Mouse (Mus musculus) midbrain, embryonic 14.5 days (tissue): ENCODE results near the gene Ncor2. TPM values are rescaled to one million over a fixed set of nuclear protein-coding genes. Genes with fewer than 3 reads are reported as not detected.
A peak's percentile ranks its signal among the peaks of the same experiment; 100 is the strongest.

ENCODE experiments used
- ATAC-seq: fragments of 200-750 bp; cut with Nextera tagmentation; 2 replicates; pipeline ENCODE4 v1.8.0; 2017; ENCODE audit warnings: moderate number of reproducible peaks, moderate library complexity; ENCODE audit not compliant: low FRiP score, low TSS enrichment
- DNase-seq: peaks from one replicate; pipeline ENCODE4 v3.0.0-alpha.2; 2015
- H3K27ac ChIP-seq: fragments of 300-500 bp; sonication (generic); replicated peaks from 2 replicates; pipeline ENCODE4 v1.5.1; 2014; ENCODE audit warnings: mild to moderate bottlenecking, low read depth, low read length, moderate library complexity
- H3K27me3 ChIP-seq: fragments of 300-500 bp; sonication (generic); 2 replicates; pipeline ENCODE4 v1.6.1; 2014; ENCODE audit warnings: low read length, control low read depth, mixed read lengths; ENCODE audit not compliant: control insufficient read depth, insufficient read depth
- H3K36me3 ChIP-seq: fragments of 300-500 bp; sonication (generic); 2 replicates; pipeline ENCODE4 v1.6.1; 2014; ENCODE audit warnings: low read length, control low read depth; ENCODE audit not compliant: control insufficient read depth, insufficient read depth
- H3K4me1 ChIP-seq: fragments of 300-500 bp; sonication (generic); 2 replicates; pipeline ENCODE4 v1.6.1; 2014; ENCODE audit warnings: mild to moderate bottlenecking, antibody characterized with exemption, low read length, control low read depth; ENCODE audit not compliant: control insufficient read depth, insufficient read depth
- H3K4me2 ChIP-seq: fragments of 300-500 bp; sonication (generic); 2 replicates; pipeline ENCODE4 v1.6.1; 2014; ENCODE audit warnings: mild to moderate bottlenecking, low read length, moderate library complexity
- H3K4me3 ChIP-seq: fragments of 300-500 bp; sonication (generic); replicated peaks from 2 replicates; pipeline ENCODE4 v1.5.1; 2014; ENCODE audit warnings: low read depth, low read length
- H3K9ac ChIP-seq: fragments of 300-500 bp; sonication (generic); replicated peaks from 2 replicates; pipeline ENCODE4 v1.6.1; 2014; ENCODE audit warnings: mild to moderate bottlenecking, low read length, moderate library complexity
- H3K9me3 ChIP-seq: fragments of 300-500 bp; sonication (generic); 2 replicates; pipeline ENCODE4 v1.6.1; 2016; ENCODE audit warnings: low read length, control low read depth, mixed read lengths; ENCODE audit not compliant: control insufficient read depth
- WGBS: fragments of 180-500 bp; shearing (Covaris S2); extraction: QIAGEN DNeasy Blood & Tissue Kit; methylation state at CpG from one replicate; pipeline ENCODE4 v1.1.7; 2014; 5-methylcytosine and 5-hydroxymethylcytosine counted together
- polyA plus RNA-seq: library from polyadenylated mRNA; unstranded; fragments of >200 nt; fragmentation: Nextera tagmentation; extraction: Ambion mirVana; gene quantifications from 2 replicates; pipeline ENCODE4 v1.2.1, GENCODE M21; 2014

Gene Ncor2
- polyA plus RNA-seq, 1 experiment from 2014 or later, result 23.7 TPM

DNA sequence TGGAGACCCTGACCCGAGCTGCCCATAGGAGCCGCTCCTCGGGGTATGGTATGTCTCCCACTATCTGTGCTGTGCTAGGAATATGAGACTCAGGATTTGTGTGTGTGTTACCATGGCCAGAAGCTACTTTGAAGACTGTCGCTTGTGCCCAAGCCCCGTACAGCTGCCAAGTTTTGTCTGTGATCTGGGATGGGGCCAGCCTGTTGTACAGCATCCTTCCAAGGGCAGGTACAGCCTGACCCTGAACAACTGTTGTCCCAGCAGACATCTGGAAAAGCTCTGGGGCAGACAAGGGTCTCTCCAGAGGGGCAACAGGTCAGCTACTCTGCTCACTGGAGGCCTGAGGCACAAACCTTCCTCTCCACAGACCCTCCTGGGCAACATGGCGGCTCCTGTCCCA, 95.3 kb downstream of the Ncor2 start:
- ATAC-seq, result no peak
- no peak for DNase-seq
- whole genome bisulfite sequencing, result 98% methylated on average over 6 of the region's 6 CpGs

DNA sequence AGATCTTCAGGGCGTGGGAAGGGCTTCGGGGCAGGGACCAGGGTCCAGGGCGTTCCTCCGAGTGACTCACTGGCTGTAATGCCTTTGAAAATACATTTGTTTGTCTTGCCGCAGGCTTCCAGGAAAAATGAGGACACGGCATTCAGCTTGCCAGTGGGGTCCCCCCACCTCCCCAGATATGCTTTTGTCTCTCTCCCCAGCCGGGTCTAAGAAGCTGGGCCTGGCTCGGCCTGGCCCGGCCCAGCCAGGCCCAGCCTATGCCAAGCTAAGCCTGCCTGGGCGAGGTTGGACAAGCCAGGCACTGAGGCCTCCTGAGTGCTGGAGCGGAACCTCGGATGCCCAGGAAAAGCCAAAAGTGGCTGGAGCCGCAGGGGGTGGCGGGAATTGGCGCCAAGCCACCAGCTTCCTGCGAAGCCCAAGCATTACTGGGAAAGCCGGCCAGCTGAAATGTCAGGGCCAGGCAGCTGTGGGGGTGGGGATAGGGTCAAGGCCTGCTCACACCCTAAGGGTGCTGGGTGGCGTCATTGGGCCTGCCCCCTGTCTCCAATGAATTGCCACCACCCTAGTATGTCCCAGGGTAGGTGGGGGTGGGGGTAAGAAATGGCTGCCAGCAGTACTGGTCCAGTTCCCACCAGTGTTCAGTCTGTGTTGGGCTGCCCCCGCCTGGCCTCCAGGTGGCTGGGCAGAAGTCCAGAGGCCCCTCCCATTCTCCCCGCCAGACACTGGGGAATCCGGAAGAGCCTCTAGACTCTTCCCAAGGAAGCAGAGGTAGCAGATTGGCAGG, 97.5 kb downstream of the Ncor2 start:
- H3K27me3 ChIP-seq, result no peaks in the 10 kb centered on the region
- H3K9ac ChIP-seq, result no peak overlapping the region
- no peak overlapping the region for H3K4me2 ChIP-seq
- H3K36me3 ChIP-seq, result peaks cover 82% of the 10 kb centered on the region
- ATAC-seq, result peak; percentile 46
- no peaks in the 10 kb centered on the region for H3K9me3 ChIP-seq
- H3K4me1 ChIP-seq, result no peaks in the 10 kb centered on the region
- H3K27ac ChIP-seq, result peak overlapping the region; percentile 60
- 57% methylated on average over 21 of the region's 21 CpGs for WGBS
- no peak overlapping the region for H3K4me3 ChIP-seq
- peak; percentile 79 for DNase-seq

More for the DNA sequence above, 95.3 kb downstream of the Ncor2 start:
- Histone ChIP-seq H3K27ac (no peak overlapping the region), H3K4me3 (no peak overlapping the region), H3K36me3 (peaks cover 84% of the 10 kb centered on the region), H3K27me3 (no peaks in the 10 kb centered on the region), H3K9ac (no peak overlapping the region), H3K4me2 (no peak overlapping the region), H3K9me3 (no peaks in the 10 kb centered on the region), H3K4me1 (no peaks in the 10 kb centered on the region)

DNA sequence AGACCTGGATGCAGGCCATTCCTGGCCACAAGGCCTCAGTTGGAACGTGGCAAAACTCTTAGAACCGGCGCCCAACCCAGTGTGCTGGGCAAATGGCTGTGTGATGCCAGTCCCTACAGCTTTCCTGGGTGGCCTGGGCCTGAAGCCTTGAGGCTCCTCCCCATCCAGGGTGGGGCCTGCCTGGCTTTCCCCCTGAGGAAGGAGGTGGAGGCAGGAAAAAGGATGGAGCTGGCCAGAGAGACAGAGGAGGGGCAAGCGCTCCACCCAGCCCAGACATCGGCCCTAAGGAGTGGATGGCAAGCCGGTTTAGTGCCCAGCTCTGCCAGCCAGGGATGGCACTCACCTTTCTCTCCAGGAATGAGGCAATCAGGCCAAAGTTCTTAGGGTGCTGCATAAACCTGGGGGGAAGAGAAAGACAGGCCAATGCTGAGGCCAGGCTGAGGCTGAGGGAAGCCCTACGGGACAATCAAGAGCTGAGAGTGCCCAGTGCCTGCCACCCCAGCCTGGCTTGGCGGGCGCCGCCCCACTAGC, 98.2 kb downstream of the Ncor2 start:
- WGBS, result 96% methylated on average over 10 of the region's 10 CpGs
- no peak for ATAC-seq
- H3K27ac ChIP-seq, result peak overlapping the region; percentile 60
- H3K4me2 ChIP-seq, result no peak overlapping the region
- H3K27me3 ChIP-seq, result no peaks in the 10 kb centered on the region
- no peaks in the 10 kb centered on the region for H3K9me3 ChIP-seq
- DNase-seq, result no peak
- no peaks in the 10 kb centered on the region for H3K4me1 ChIP-seq
- peaks cover 80% of the 10 kb centered on the region for H3K36me3 ChIP-seq
- H3K9ac ChIP-seq, result no peak overlapping the region; the same call in 1 of the 2 replicates
- H3K4me3 ChIP-seq, result no peak overlapping the region

DNA sequence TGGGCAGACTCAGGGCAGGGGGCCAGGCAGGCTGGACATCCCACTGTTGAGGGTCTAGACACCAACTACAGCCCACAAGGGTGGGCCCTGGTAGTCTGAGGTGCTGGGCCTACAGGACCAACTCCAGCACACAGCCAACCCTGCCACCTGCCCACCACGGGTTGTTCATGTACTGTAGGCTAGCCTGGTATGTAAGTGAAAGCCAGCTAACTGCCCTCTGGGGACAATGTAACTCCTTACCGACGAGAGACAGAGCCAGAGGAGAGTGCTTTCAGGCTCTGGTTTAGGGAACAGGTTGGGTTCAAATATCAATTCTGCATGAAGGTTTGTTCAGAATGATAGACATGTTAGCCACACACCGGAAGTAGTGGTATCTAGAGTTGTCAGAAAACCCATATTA, 98.7 kb downstream of the Ncor2 start:
- Histone ChIP-seq H3K4me2 (no peak overlapping the region), H3K9me3 (no peaks in the 10 kb centered on the region), H3K4me3 (no peak overlapping the region), H3K27ac (no peak overlapping the region; the same call in 1 of the 2 replicates), H3K27me3 (no peaks in the 10 kb centered on the region), H3K9ac (no peak overlapping the region), H3K36me3 (peaks cover 75% of the 10 kb centered on the region), H3K4me1 (no peaks in the 10 kb centered on the region)
- ATAC-seq (no peak; the same call in 1 of the 2 replicates), DNase-seq (no peak)
- WGBS, result 96% methylated on average over 4 of the region's 4 CpGs

DNA sequence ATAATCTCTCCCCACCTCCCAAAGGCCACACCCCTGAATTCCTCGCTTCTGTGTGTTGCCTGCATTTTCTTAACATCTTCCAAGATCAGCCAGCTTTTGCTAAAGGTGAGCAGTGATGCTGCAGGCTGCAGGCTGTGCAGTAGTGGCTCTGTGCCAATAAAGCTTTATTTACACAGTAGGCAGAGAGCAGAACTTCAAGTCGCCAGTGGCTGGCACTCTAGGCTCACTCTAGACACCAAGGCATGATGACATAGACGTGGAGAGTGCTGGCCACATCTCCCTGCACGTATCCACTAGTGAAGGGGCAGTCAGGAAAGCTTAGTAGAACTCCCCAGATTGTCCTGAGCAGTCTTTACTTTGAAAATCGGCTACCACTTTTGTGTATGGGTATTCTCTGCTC, 100.8 kb downstream of the Ncor2 start:
- Histone ChIP-seq H3K4me1 (no peaks in the 10 kb centered on the region), H3K9ac (no peak overlapping the region), H3K4me3 (no peak overlapping the region), H3K27me3 (no peaks in the 10 kb centered on the region), H3K4me2 (no peak overlapping the region), H3K27ac (no peak overlapping the region), H3K36me3 (peaks cover 53% of the 10 kb centered on the region), H3K9me3 (no peaks in the 10 kb centered on the region)
- ATAC-seq, result no peak
- no peak for DNase-seq
- 85% methylated on average over 5 of the region's 5 CpGs for WGBS

DNA sequence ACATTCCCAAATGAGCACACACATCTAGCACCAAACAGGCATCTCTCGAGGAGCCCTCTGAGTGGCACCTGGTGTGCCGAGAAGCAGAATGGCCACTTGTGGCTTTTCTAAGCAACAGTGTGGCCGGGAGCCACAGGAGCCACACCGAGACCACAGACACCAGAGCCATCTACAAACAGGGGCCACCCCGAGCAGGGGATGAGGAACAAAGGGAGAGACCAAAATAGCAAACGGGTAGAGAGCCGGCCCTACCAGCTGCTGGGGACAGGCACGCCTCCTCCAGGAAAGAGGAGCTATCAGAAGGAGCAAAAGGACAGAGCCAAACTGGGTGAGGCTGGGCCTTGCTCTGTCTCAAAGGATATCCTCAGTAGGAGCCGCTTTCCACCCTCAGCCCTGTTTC, 102.8 kb downstream of the Ncor2 start:
- Histone ChIP-seq H3K9me3 (no peaks in the 10 kb centered on the region), H3K4me2 (no peak overlapping the region), H3K4me1 (no peaks in the 10 kb centered on the region), H3K4me3 (no peak overlapping the region), H3K9ac (no peak overlapping the region), H3K27me3 (no peaks in the 10 kb centered on the region), H3K27ac (no peak overlapping the region), H3K36me3 (peaks cover 43% of the 10 kb centered on the region)
- no peak for DNase-seq
- whole genome bisulfite sequencing, result 85% methylated on average over 9 of the region's 9 CpGs
- ATAC-seq, result no peak

DNA sequence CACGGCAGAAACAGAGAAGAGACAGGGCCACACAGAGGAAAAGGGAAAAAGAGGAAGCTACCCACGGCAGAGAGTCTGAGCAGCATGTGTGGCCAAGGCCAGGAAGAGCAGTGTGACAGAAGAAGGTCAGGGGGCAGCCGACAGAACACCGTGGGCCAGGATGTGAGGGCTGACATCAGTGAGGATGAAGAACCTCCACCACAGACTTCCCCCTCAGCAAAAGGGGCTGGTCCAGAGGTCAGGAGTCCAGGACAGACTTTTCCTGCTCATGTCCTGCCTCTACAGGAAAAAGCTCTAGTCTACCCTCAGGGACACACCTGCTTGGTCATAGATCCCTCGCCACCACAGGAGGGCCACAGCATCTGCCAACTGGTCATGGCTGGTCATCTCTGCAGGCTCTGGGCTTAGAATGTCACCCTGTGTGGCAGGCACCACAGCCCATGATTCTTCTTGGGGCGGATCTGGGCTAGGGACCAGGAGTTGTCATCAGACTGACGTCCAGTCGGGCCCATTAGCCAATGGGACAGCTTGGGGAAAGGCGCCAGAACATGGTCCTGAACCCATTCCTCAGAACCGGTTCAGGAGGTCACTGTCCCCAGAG, 104.3 kb downstream of the Ncor2 start:
- H3K27ac ChIP-seq, result no peak overlapping the region
- H3K4me2 ChIP-seq, result no peak overlapping the region
- H3K27me3 ChIP-seq, result no peaks in the 10 kb centered on the region
- ATAC-seq (no peak), DNase-seq (no peak)
- WGBS, result 86% methylated on average over 10 of the region's 10 CpGs
- peaks cover 2% of the 10 kb centered on the region; the same call in 1 of the 2 replicates for H3K4me1 ChIP-seq
- no peaks in the 10 kb centered on the region for H3K9me3 ChIP-seq
- H3K9ac ChIP-seq, result no peak overlapping the region
- no peak overlapping the region for H3K4me3 ChIP-seq
- H3K36me3 ChIP-seq, result peaks cover 31% of the 10 kb centered on the region

DNA sequence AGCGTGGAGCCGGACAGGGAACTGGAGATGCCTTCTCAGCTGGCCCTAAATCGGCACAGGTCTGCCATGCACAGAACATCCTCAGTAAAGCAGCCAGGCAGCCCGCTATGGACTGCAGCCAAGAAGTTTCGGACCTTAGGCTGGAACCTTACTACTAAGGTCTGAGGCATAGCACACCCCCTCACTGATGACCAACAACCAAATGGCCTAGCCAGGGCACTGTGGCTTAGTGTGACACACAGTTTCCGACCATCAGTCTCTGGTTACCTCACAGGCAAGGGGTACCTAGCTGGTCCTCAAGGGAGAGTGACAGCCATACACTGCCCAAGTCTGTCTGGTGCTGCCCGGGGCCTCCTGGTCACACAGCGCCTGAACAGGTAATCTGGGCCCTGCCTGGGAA, 105.1 kb downstream of the Ncor2 start:
- peaks cover 27% of the 10 kb centered on the region for H3K36me3 ChIP-seq
- H3K4me3 ChIP-seq, result no peak overlapping the region
- 94% methylated on average over 8 of the region's 8 CpGs for WGBS
- DNase-seq (no peak), ATAC-seq (no peak)
- H3K9ac ChIP-seq, result no peak overlapping the region
- H3K9me3 ChIP-seq, result no peaks in the 10 kb centered on the region
- H3K27me3 ChIP-seq, result no peaks in the 10 kb centered on the region
- H3K4me2 ChIP-seq, result no peak overlapping the region
- no peak overlapping the region for H3K27ac ChIP-seq
- H3K4me1 ChIP-seq, result peaks cover 8% of the 10 kb centered on the region; the same call in 1 of the 2 replicates
